Mouse (Mus musculus): ENCODE measurements around the gene Kdm2b. TPM values are rescaled to one million over a fixed set of nuclear protein-coding genes. Genes with fewer than 3 reads are reported as not detected.

Kdm2b gene
- polyA plus RNA-seq, 1 experiment from 2014 or later = 67.2 TPM

DNA sequence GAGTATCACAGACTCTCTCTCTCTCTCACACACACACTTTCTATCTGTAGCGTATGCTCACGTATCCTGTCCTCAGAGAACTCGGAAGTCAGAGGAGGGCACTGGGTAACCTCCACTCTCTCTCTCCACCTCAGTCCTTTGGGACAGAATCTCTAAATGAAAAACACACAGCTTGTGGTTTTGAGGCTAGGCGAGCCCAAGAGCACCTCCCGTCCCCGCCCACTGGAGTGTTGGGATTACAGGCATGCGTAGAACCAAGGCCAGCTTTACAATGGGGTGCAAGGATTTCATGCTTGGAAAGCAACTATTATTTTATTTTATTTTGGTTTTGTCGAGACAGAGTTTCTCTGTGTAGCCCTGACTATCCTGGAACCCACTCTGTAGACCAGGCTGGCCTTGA lies 67.7 kb downstream of the Kdm2b start:
- no peaks in the 10 kb centered on the region for H3K9me3 ChIP-seq (ENCODE audit: control insufficient read depth, low read length)
- no peaks in the 10 kb centered on the region for H3K36me3 ChIP-seq (ENCODE audit: control insufficient read depth, insufficient read depth, low read length)
- WGBS = 91% methylated on average over 8 of the region's 8 CpGs
- no peaks in the 10 kb centered on the region for H3K27me3 ChIP-seq (ENCODE audit: control insufficient read depth, insufficient read depth, low read length)
- H3K4me2 ChIP-seq (ENCODE audit: low read depth, severe bottlenecking) = no peak overlapping the region
- no peak overlapping the region for H3K9ac ChIP-seq (ENCODE audit: low read length)
- H3K4me3 ChIP-seq (ENCODE audit: low read depth, low read length) = no peak overlapping the region
- DNase-seq (ENCODE audit: low spot score) (no peak), ATAC-seq (ENCODE audit: insufficient number of reproducible peaks, low FRiP score, low TSS enrichment, low read depth) (no peak)
- no peak overlapping the region for H3K27ac ChIP-seq (replicated peaks; ENCODE audit: low read depth, low read length)
- peaks cover 14% of the 10 kb centered on the region for H3K4me1 ChIP-seq (ENCODE audit: control insufficient read depth, insufficient read depth, low read length)

DNA sequence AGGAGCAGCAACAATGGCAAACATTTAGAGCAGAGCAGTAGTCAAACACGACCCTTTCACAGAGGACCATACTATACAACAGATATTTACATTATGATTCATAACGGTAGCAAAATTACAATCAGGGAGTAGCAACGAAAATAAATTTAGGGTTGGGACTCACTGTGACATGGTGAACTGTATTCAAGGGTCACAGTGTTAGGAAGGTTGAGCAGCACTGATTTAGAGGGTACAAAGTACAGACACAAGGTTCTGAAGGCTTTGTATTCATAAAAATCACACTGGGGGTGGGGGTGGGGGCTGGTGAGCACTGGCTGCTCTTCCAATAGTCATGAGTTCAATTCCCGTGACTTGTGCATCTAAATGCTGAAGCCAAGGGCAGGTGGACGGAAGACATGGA lies 69.1 kb downstream of the Kdm2b start:
- Histone ChIP-seq H3K4me1 (ENCODE audit: control insufficient read depth, insufficient read depth, low read length) (peaks cover 16% of the 10 kb centered on the region), H3K9me3 (ENCODE audit: control insufficient read depth, low read length) (no peaks in the 10 kb centered on the region), H3K4me3 (ENCODE audit: low read depth, low read length) (no peak overlapping the region), H3K27me3 (ENCODE audit: control insufficient read depth, insufficient read depth, low read length) (no peaks in the 10 kb centered on the region), H3K4me2 (ENCODE audit: low read depth, severe bottlenecking) (no peak overlapping the region), H3K36me3 (ENCODE audit: control insufficient read depth, insufficient read depth, low read length) (no peaks in the 10 kb centered on the region), H3K9ac (ENCODE audit: low read length) (no peak overlapping the region), H3K27ac (replicated peaks; ENCODE audit: low read depth, low read length) (no peak overlapping the region)
- WGBS = 91% methylated on average over 5 of the region's 5 CpGs
- ATAC-seq (ENCODE audit: insufficient number of reproducible peaks, low FRiP score, low TSS enrichment, low read depth) = no peak
- no peak for DNase-seq (ENCODE audit: low spot score)

DNA sequence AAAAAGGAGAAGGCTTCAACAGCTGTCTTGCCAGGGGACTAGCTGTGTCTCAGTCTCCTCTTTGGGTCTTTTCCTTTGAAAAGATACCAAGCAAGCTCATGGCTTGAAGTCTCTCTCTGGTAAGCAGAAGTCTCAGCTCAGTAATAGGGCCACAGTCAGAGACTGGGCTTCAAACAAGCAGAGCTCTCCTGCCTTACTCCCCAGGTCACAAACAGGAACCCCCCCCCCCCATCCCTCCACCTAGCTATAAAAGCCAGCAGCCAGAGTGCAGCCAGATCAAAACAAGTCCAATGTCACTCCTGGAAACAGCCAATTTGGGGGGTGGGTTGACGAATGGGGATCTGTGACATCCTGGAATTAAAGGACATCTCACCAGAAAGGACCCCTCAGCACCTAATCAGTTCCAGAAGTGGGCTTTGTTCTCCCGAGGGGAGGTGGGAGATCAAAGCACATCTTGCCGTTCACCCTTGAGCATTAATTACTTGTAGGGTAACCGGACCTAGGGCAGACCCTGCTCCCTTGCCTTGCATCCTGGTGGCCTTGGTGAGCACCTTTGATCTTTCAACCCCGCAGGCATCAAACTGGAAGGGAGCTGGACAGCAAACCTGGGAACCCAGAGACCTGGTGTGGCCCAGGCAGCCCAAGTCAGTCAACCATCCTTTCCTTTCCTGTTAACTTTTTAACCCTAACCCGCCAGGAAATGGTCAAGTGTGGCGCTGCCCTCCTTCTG lies 71.5 kb downstream of the Kdm2b start:
- H3K9ac ChIP-seq (ENCODE audit: low read length) = 0 out of 2 replicates have a peak overlapping the region, but pooled peaks have one; percentile 28
- no peak overlapping the region for H3K4me2 ChIP-seq (ENCODE audit: low read depth, severe bottlenecking)
- peak overlapping the region; percentile 80 for H3K27ac ChIP-seq (replicated peaks; ENCODE audit: low read depth, low read length)
- WGBS = 3% methylated on average over 7 of the region's 7 CpGs
- DNase-seq (ENCODE audit: low spot score) = peak; percentile 75
- no peak overlapping the region for H3K4me3 ChIP-seq (ENCODE audit: low read depth, low read length)
- H3K9me3 ChIP-seq (ENCODE audit: control insufficient read depth, low read length) = no peaks in the 10 kb centered on the region
- peak; percentile 60; the same call in 1 of the 2 replicates for ATAC-seq (ENCODE audit: insufficient number of reproducible peaks, low FRiP score, low TSS enrichment, low read depth)
- no peaks in the 10 kb centered on the region for H3K36me3 ChIP-seq (ENCODE audit: control insufficient read depth, insufficient read depth, low read length)
- H3K4me1 ChIP-seq (ENCODE audit: control insufficient read depth, insufficient read depth, low read length) = peaks cover 16% of the 10 kb centered on the region
- H3K27me3 ChIP-seq (ENCODE audit: control insufficient read depth, insufficient read depth, low read length) = no peaks in the 10 kb centered on the region

DNA sequence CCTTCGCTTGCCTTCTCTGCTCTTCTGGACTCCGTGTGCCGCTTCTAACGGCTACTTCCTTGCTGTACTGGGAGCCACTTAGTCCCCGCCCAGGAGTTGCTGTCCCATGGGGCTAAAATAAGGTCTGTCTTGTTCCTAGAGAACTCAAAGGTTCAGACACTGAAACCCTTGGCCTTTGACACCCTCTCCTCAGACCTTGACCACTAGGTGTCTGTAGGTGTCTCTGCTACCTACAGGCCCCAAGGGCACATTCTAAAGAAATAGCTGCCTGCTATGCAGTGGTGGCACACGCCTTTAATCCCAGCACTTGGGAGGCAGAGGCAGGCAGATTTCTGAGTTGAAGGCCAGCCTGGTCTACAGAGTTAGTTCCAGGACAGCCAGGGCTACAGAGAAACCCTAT lies 73.5 kb downstream of the Kdm2b start:
- Histone ChIP-seq H3K27me3 (ENCODE audit: control insufficient read depth, insufficient read depth, low read length) (no peaks in the 10 kb centered on the region), H3K27ac (replicated peaks; ENCODE audit: low read depth, low read length) (no peak overlapping the region), H3K36me3 (ENCODE audit: control insufficient read depth, insufficient read depth, low read length) (no peaks in the 10 kb centered on the region), H3K4me1 (ENCODE audit: control insufficient read depth, insufficient read depth, low read length) (peaks cover 16% of the 10 kb centered on the region), H3K9me3 (ENCODE audit: control insufficient read depth, low read length) (no peaks in the 10 kb centered on the region), H3K9ac (ENCODE audit: low read length) (no peak overlapping the region), H3K4me3 (ENCODE audit: low read depth, low read length) (no peak overlapping the region), H3K4me2 (ENCODE audit: low read depth, severe bottlenecking) (no peak overlapping the region)
- no peak for ATAC-seq (ENCODE audit: insufficient number of reproducible peaks, low FRiP score, low TSS enrichment, low read depth)
- DNase-seq (ENCODE audit: low spot score) = no peak
- 83% methylated on average over 6 of the region's 6 CpGs for WGBS

DNA sequence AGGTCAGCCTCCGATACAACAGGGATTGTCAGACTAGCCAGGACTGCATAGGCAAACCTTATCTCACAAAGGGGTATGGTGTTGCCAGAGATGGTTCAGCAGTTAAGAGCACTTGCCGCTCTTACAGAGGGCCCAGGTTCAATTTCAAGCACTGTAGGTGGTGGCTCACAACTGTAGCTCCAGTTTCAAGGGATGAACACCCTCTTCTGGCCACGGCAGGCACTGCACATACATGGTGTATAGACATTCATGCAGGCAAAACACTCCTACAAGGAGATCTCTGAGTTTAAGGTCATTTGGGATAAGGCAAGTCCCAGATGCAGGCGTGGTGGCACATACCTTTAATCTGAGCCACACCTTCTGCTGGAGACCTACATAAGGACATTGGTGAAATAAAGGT lies 76.8 kb downstream of the Kdm2b start:
- Histone ChIP-seq H3K27me3 (ENCODE audit: control insufficient read depth, insufficient read depth, low read length) (no peaks in the 10 kb centered on the region), H3K36me3 (ENCODE audit: control insufficient read depth, insufficient read depth, low read length) (no peaks in the 10 kb centered on the region), H3K9me3 (ENCODE audit: control insufficient read depth, low read length) (no peaks in the 10 kb centered on the region), H3K4me1 (ENCODE audit: control insufficient read depth, insufficient read depth, low read length) (peaks cover 3% of the 10 kb centered on the region; the same call in 1 of the 2 replicates), H3K9ac (ENCODE audit: low read length) (no peak overlapping the region), H3K4me3 (ENCODE audit: low read depth, low read length) (no peak overlapping the region), H3K4me2 (ENCODE audit: low read depth, severe bottlenecking) (no peak overlapping the region), H3K27ac (replicated peaks; ENCODE audit: low read depth, low read length) (no peak overlapping the region)
- DNase-seq (ENCODE audit: low spot score) (no peak), ATAC-seq (ENCODE audit: insufficient number of reproducible peaks, low FRiP score, low TSS enrichment, low read depth) (no peak)
- 95% methylated on average over 4 of the region's 4 CpGs for WGBS

DNA sequence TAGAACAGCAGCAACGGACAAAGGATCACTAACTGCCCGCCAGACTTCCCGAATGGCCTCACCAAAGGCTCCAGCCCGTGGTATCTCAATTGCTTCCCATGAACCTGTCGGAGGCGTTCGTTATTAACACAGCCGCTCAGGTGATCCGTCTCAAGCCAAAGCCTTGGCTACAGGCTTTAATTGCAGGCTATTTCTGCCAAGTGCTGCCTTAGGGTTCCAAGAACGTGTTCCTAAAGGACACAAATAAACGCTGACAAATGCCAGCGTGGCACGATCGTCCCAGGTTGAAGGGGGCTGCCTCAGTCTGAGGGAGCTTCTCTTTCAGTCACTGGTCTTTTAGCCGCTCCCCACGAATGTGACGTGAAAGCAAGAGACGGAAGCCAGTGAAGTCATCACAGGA lies 80.1 kb downstream of the Kdm2b start:
- Histone ChIP-seq H3K4me2 (ENCODE audit: low read depth, severe bottlenecking) (no peak overlapping the region), H3K36me3 (ENCODE audit: control insufficient read depth, insufficient read depth, low read length) (no peaks in the 10 kb centered on the region), H3K27me3 (ENCODE audit: control insufficient read depth, insufficient read depth, low read length) (no peaks in the 10 kb centered on the region), H3K9me3 (ENCODE audit: control insufficient read depth, low read length) (no peaks in the 10 kb centered on the region), H3K4me3 (ENCODE audit: low read depth, low read length) (no peak overlapping the region), H3K4me1 (ENCODE audit: control insufficient read depth, insufficient read depth, low read length) (no peaks in the 10 kb centered on the region), H3K27ac (replicated peaks; ENCODE audit: low read depth, low read length) (no peak overlapping the region), H3K9ac (ENCODE audit: low read length) (no peak overlapping the region)
- ATAC-seq (ENCODE audit: insufficient number of reproducible peaks, low FRiP score, low TSS enrichment, low read depth) (no peak), DNase-seq (ENCODE audit: low spot score) (no peak)
- 64% methylated on average over 18 of the region's 18 CpGs for WGBS

DNA sequence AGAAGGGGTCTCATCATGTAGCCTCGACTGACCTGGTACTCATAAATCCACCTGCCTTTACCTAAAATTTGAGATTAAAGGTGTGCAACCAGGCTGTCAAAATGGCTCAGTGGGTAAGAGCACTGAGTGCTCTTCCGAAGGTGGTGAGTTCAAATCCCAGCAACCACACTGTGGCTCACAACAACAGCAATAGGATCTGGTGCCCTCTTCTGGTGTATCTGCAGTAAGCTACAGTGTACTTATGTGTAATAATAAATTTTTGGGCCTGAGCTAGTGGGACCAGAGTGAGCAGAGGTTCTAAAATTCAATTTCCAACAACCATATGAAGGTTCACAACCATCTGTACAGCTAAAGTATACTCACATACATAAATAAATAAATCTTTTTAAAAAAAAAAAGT lies 81.6 kb downstream of the Kdm2b start:
- no peak for ATAC-seq (ENCODE audit: insufficient number of reproducible peaks, low FRiP score, low TSS enrichment, low read depth)
- no peak overlapping the region for H3K4me3 ChIP-seq (ENCODE audit: low read depth, low read length)
- no peak for DNase-seq (ENCODE audit: low spot score)
- H3K9ac ChIP-seq (ENCODE audit: low read length) = no peak overlapping the region
- H3K27ac ChIP-seq (replicated peaks; ENCODE audit: low read depth, low read length) = no peak overlapping the region
- no peaks in the 10 kb centered on the region for H3K27me3 ChIP-seq (ENCODE audit: control insufficient read depth, insufficient read depth, low read length)
- no peaks in the 10 kb centered on the region for H3K4me1 ChIP-seq (ENCODE audit: control insufficient read depth, insufficient read depth, low read length)
- no peaks in the 10 kb centered on the region for H3K36me3 ChIP-seq (ENCODE audit: control insufficient read depth, insufficient read depth, low read length)
- 89% methylated on average over 2 of the region's 2 CpGs for WGBS
- no peaks in the 10 kb centered on the region for H3K9me3 ChIP-seq (ENCODE audit: control insufficient read depth, low read length)
- no peak overlapping the region for H3K4me2 ChIP-seq (ENCODE audit: low read depth, severe bottlenecking)

DNA sequence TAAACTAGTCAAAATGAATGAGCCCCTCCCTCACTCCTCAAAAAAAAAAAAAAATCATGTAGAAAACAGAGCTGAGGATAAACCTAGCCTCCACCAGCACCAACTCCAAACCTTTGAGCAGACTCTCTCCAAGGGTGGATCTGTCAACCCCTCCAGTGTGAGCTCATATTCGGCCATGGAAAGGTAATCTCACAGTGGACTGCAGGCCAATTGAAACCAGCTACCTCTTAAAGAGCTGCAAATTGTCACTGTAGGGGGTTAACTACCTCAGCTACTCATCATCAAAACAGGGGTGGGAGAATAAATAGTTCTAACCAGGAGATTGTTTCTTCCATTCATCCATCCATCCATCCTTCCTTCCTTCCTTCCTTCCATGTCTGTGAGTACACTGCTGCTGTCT lies 82.4 kb downstream of the Kdm2b start:
- ATAC-seq (ENCODE audit: insufficient number of reproducible peaks, low FRiP score, low TSS enrichment, low read depth) = no peak
- no peaks in the 10 kb centered on the region for H3K9me3 ChIP-seq (ENCODE audit: control insufficient read depth, low read length)
- no peak overlapping the region for H3K27ac ChIP-seq (replicated peaks; ENCODE audit: low read depth, low read length)
- DNase-seq (ENCODE audit: low spot score) = no peak
- H3K4me2 ChIP-seq (ENCODE audit: low read depth, severe bottlenecking) = no peak overlapping the region
- H3K4me1 ChIP-seq (ENCODE audit: control insufficient read depth, insufficient read depth, low read length) = no peaks in the 10 kb centered on the region
- H3K9ac ChIP-seq (ENCODE audit: low read length) = no peak overlapping the region
- no peaks in the 10 kb centered on the region for H3K27me3 ChIP-seq (ENCODE audit: control insufficient read depth, insufficient read depth, low read length)
- no peaks in the 10 kb centered on the region for H3K36me3 ChIP-seq (ENCODE audit: control insufficient read depth, insufficient read depth, low read length)
- 58% methylated on average over 1 of the region's 1 CpGs for WGBS
- H3K4me3 ChIP-seq (ENCODE audit: low read depth, low read length) = no peak overlapping the region

DNA sequence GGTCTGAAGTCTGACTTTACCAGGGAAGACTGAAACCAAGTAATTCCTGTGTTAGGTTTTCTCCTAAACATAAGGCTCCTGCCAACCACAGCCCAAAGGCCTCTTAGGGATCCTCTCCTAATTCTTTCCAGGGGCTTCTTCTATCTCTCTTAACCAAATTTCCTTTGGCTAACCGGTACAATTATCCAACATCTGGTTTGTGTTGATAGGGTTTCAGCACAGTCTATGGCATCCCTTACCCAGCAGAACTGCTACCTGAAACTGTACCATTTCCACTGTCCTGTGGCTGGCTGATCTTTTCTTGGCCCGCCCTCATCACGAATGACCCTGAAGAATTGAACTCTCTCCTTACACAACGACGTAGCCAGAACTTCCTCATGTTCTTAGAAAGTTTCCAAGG lies 86.5 kb downstream of the Kdm2b start:
- no peak overlapping the region for H3K4me3 ChIP-seq (ENCODE audit: low read depth, low read length)
- no peaks in the 10 kb centered on the region for H3K9me3 ChIP-seq (ENCODE audit: control insufficient read depth, low read length)
- peaks cover 13% of the 10 kb centered on the region for H3K4me1 ChIP-seq (ENCODE audit: control insufficient read depth, insufficient read depth, low read length)
- WGBS = 54% methylated on average over 5 of the region's 5 CpGs
- H3K4me2 ChIP-seq (ENCODE audit: low read depth, severe bottlenecking) = no peak overlapping the region
- H3K36me3 ChIP-seq (ENCODE audit: control insufficient read depth, insufficient read depth, low read length) = no peaks in the 10 kb centered on the region
- no peak overlapping the region for H3K27ac ChIP-seq (replicated peaks; ENCODE audit: low read depth, low read length)
- no peak for ATAC-seq (ENCODE audit: insufficient number of reproducible peaks, low FRiP score, low TSS enrichment, low read depth)
- DNase-seq (ENCODE audit: low spot score) = no peak
- no peaks in the 10 kb centered on the region for H3K27me3 ChIP-seq (ENCODE audit: control insufficient read depth, insufficient read depth, low read length)
- no peak overlapping the region for H3K9ac ChIP-seq (ENCODE audit: low read length)

Measured in limb, embryonic 11.5 days (tissue).